Mouse (Mus musculus): ENCODE data around the gene Gjb4. TPM values are rescaled to one million over a fixed set of nuclear protein-coding genes. Genes with fewer than 3 reads are reported as not detected.

Gene Gjb4
- polyA plus RNA-seq (2012; fragmentation: generic; extraction: Trizol): 10 to 100 TPM; 17.0 to 21.6 TPM

DNA sequence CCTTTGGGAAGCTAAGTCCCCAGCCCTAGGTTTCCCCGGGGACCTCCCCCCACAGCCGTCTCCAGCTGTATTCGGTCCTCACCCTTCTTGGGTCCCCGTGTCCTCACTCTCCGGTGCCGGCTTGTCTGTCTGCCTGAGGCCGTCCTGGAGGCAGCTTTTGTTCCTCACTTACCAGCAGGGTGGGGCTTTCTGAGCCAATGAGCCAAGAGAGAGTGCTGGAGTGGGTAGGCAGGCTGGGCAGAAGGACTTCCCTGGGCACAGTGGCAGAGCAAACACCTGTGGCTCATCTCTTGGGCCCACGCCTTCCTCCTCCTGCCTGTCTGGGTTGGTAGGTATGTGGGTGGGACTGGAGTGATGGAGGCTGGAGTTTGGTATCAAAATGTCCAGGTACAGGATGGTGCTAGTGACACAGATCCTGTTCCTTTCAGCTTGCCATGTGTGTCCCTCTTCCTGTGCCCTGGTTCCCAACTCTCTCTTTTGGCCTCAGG lies at the start of gene Gjb4:
Gene Gjb4, minus strand, starts transcription at position 131 of the 488 bp plus-strand sequence.

GRCm38 (mm10) chr4:127358018-127358417 lies 4.1 kb upstream of the Gjb4 start, which contains the start of gene Gjb5:
TSS of gene Gjb5 (minus strand) at chr4:127358181.

GRCm38 (mm10) chr4:127330181-127331100 lies 23.4 kb downstream of the Gjb4 start, which contains the start of gene Gjb3:
TSS of gene Gjb3 (minus strand) at chr4:127330844.

DNA sequence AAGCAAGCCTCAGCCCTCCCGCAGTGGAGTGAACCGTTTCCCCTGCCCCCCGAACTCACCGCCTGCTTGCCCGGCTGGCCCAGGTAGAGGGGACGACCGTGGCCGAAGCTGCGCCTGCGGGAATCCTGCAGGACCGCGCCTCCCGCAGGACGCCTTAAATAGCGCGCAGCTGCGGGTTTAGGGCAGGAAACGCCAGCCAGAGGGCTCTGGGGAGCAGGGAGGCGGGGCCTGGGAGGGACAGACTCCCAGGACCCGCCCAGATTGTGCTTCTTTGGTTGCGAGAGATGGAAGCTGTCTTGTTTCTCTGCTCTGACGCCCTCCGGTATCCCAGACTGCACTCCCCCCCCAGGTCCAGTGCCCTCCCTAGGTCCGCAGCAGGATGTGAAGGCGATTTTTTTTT lies 40.0 kb downstream of the Gjb4 start, which contains the start of gene Gja4:
Gene Gja4, minus strand, starts transcription at position 179 of the 400 bp plus-strand sequence.

Other genes starting within 250 kb of the Gjb4 start
- gene Tmem35b, start 230.4 kb downstream of the Gjb4 start, polyA plus RNA-seq (2012; fragmentation: generic; extraction: Trizol): 10 to 100 TPM in 1 of 2 experiments, 1 to 10 TPM in 1; 2.3 to 10.6 TPM
- under 1 TPM; 0.01 to 0.09 TPM for gene Dlgap3, start 184.9 kb downstream of the Gjb4 start, polyA plus RNA-seq (2012; fragmentation: generic; extraction: Trizol)
- gene Smim12, start 110.3 kb downstream of the Gjb4 start, polyA plus RNA-seq (2012; fragmentation: generic; extraction: Trizol): 10 to 100 TPM; 43.8 to 68.0 TPM
- gene Gja4, start 40.0 kb downstream of the Gjb4 start, polyA plus RNA-seq (2012; fragmentation: generic; extraction: Trizol): 1 to 10 TPM in 1 of 2 experiments, under 1 TPM in 1; 0.94 to 2.4 TPM
- under 1 TPM; 0.56 to 0.72 TPM for gene Gjb3, start 23.2 kb downstream of the Gjb4 start, polyA plus RNA-seq (2012; fragmentation: generic; extraction: Trizol)
- 1 to 10 TPM; 1.7 to 3.0 TPM for gene Gjb5, start 4.1 kb upstream of the Gjb4 start, polyA plus RNA-seq (2012; fragmentation: generic; extraction: Trizol)

All from C3H10T1/2 (cell line).